ENCODE assay signal across 8 mouse cellular contexts in genomic region chr4:139310171-139310898, GRCm38 (mm10). TPM values are rescaled to one million over a fixed set of nuclear protein-coding genes. Genes with fewer than 3 reads are reported as not detected.
DNase-seq lines count a peak whose midpoint lies in the region; ATAC-seq lines count a peak whose summit lies in the region.

Gene Pqlc2 (minus strand): TSS chr4:139310708.
Gene Akr7a5 (plus strand): TSS chr4:139310744.

- H3K9me3 ChIP-seq in heart, embryonic 13.5 days = no peaks in the 10 kb centered on the region
- H3K9me3 ChIP-seq in liver, embryonic 12.5 days (replicated peaks) = no peaks in the 10 kb centered on the region
- H3K9me3 ChIP-seq in stomach, embryonic 15.5 days = no peaks in the 10 kb centered on the region

- H3K27me3 ChIP-seq in heart, embryonic 13.5 days (replicated peaks) = 0 out of 2 replicates have a peak, but pooled peaks cover 4% of the 10 kb centered on the region
- H3K27me3 ChIP-seq in liver, embryonic 12.5 days (replicated peaks) = peaks cover 12% of the 10 kb centered on the region; the same call in 1 of the 2 replicates
- H3K27me3 ChIP-seq in stomach, embryonic 15.5 days (replicated peaks) = no peaks in the 10 kb centered on the region

- H3K9ac ChIP-seq in heart, embryonic 13.5 days = peak within 1 kb of the TSS; percentile 88
- peak within 1 kb of the TSS; percentile 91 for H3K9ac ChIP-seq in liver, embryonic 12.5 days
- H3K9ac ChIP-seq in stomach, embryonic 15.5 days = peak within 1 kb of the TSS; percentile 88

- peaks cover 35% of the 10 kb centered on the region for H3K36me3 ChIP-seq in heart, embryonic 13.5 days
- H3K36me3 ChIP-seq in liver, embryonic 12.5 days = peaks cover 22% of the 10 kb centered on the region
- H3K36me3 ChIP-seq in stomach, embryonic 15.5 days = peaks cover 18% of the 10 kb centered on the region

- DNase-seq in CD4-positive, CD25-positive, alpha-beta regulatory T cell, adult 2 months (ENCODE audit: low read depth, low spot score) = peak; percentile 97
- DNase-seq in fat pad, adult 2 months (ENCODE audit: extremely low read depth, low read depth, low spot score) = peak; percentile 21
- peak; percentile 99 for DNase-seq in kidney, postnatal 10 days
- DNase-seq in natural killer cell, adult 2 months (ENCODE audit: low spot score in 2 of 2) = peak; percentile 94 to 95

- H3K4me1 ChIP-seq in brown adipose tissue, adult 24 weeks (ENCODE audit: control insufficient read depth, insufficient read depth, insufficient read length, low read length) = peaks cover 10% of the 10 kb centered on the region
- H3K4me1 ChIP-seq in heart, embryonic 13.5 days = peaks cover 21% of the 10 kb centered on the region
- peaks cover 35% of the 10 kb centered on the region for H3K4me1 ChIP-seq in liver, embryonic 12.5 days
- peaks cover 15% of the 10 kb centered on the region for H3K4me1 ChIP-seq in stomach, embryonic 15.5 days

- 0 out of 2 replicates have a peak within 1 kb of the TSS, but pooled peaks have one; percentile 25 for H3K27ac ChIP-seq in brown adipose tissue, adult 24 weeks (replicated peaks; ENCODE audit: low read depth, low read length)
- H3K27ac ChIP-seq in heart, embryonic 13.5 days (replicated peaks) = peak within 1 kb of the TSS; percentile 55
- H3K27ac ChIP-seq in liver, embryonic 12.5 days = peak within 1 kb of the TSS; percentile 69
- peak within 1 kb of the TSS; percentile 84 for H3K27ac ChIP-seq in stomach, embryonic 15.5 days

- peak within 1 kb of the TSS; percentile 96 for H3K4me3 ChIP-seq in brown adipose tissue, adult 24 weeks (ENCODE audit: insufficient read depth, low read depth, low read length)
- H3K4me3 ChIP-seq in heart, embryonic 13.5 days = peak within 1 kb of the TSS; percentile 77
- H3K4me3 ChIP-seq in liver, embryonic 12.5 days = peak within 1 kb of the TSS; percentile 78
- peak within 1 kb of the TSS; percentile 94 for H3K4me3 ChIP-seq in stomach, embryonic 15.5 days (replicated peaks)

- WGBS in heart, embryonic 13.5 days = under 1% methylated on average over 59 of the region's 63 CpGs
- 1% methylated on average over 63 of the region's 63 CpGs for WGBS in liver, embryonic 12.5 days (ENCODE audit: insufficient replicate concordance)
- under 1% methylated on average over 63 of the region's 63 CpGs for WGBS in stomach, embryonic 15.5 days

- H3K4me2 ChIP-seq in heart, embryonic 13.5 days = peak within 1 kb of the TSS; percentile 97
- H3K4me2 ChIP-seq in liver, embryonic 12.5 days = peak within 1 kb of the TSS; percentile 100
- peak within 1 kb of the TSS; percentile 90 for H3K4me2 ChIP-seq in stomach, embryonic 15.5 days

- peak; percentile 89 for ATAC-seq in heart, embryonic 13.5 days (ENCODE audit: extremely low read depth, insufficient number of reproducible peaks, low FRiP score, low TSS enrichment)
- peak; percentile 88 for ATAC-seq in liver, embryonic 12.5 days
- ATAC-seq in stomach, embryonic 15.5 days (ENCODE audit: insufficient read depth, low FRiP score, low read depth) = peak; percentile 89

RNA-seq across cellular contexts. Expression of gene Pqlc2, which starts in this region (rescaled TPM):
- 4.5 TPM in 2 replicates for polyA plus RNA-seq in brown adipose tissue, adult 24 weeks (2012; ENCODE audit: insufficient read depth, insufficient read length, missing spikeins)
- 8.8 and 10.2 TPM in 2 replicates for polyA plus RNA-seq in heart, embryonic 13.5 days (2015; fragmentation: Nextera tagmentation; extraction: Ambion mirVana)
- 9.4 and 9.5 TPM in 2 replicates for polyA plus RNA-seq in liver, embryonic 12.5 days (2016; fragmentation: Nextera tagmentation; extraction: Ambion mirVana)
- polyA plus RNA-seq in stomach, embryonic 15.5 days (2015; fragmentation: Nextera tagmentation; extraction: Ambion mirVana) = 14.3 and 14.9 TPM in 2 replicates

RNA-seq across cellular contexts. Expression of gene Akr7a5, which starts in this region (rescaled TPM):
- polyA plus RNA-seq in brown adipose tissue, adult 24 weeks (2012; ENCODE audit: insufficient read depth, insufficient read length, missing spikeins) = 48.3 and 52.7 TPM in 2 replicates
- 65.3 and 66.3 TPM in 2 replicates for polyA plus RNA-seq in heart, embryonic 13.5 days (2015; fragmentation: Nextera tagmentation; extraction: Ambion mirVana)
- polyA plus RNA-seq in liver, embryonic 12.5 days (2016; fragmentation: Nextera tagmentation; extraction: Ambion mirVana) = 43.4 and 44.0 TPM in 2 replicates
- 111 and 125 TPM in 2 replicates for polyA plus RNA-seq in stomach, embryonic 15.5 days (2015; fragmentation: Nextera tagmentation; extraction: Ambion mirVana)

Comparison
In these comparisons a context has a peak if more than half of its experiments do, and no peak if none do; other contexts are left out.
1. Peak in every context shown above with its lines: DNase-seq, ATAC-seq, H3K4me3 ChIP-seq and H3K27ac ChIP-seq.
2. DNase-seq: peak in every context shown above with its lines; median percentile 99 in kidney, postnatal 10 days; 97 in CD4-positive, CD25-positive, alpha-beta regulatory T cell, adult 2 months; 94 in natural killer cell, adult 2 months; 21 in fat pad, adult 2 months.
3. H3K27ac ChIP-seq: peak in every context shown above with its lines; median percentile 84 in stomach, embryonic 15.5 days; 69 in liver, embryonic 12.5 days; 55 in heart, embryonic 13.5 days; 25 in brown adipose tissue, adult 24 weeks.